Mouse (Mus musculus) G1E (cell line): ENCODE results near the gene Psph.

ENCODE experiments used
- CTCF ChIP-seq: IDR thresholded peaks from 2 replicates; pipeline ENCODE4 v1.5.1; 2012; ENCODE audit warnings: low read depth, low read length, inconsistent platforms, mixed read lengths
- GATA1 ChIP-seq: IDR thresholded peaks from 2 replicates; pipeline ENCODE4 v1.6.1; 2012; ENCODE audit warnings: borderline replicate concordance, low read length, inconsistent platforms, mixed read lengths
- POLR2AphosphoS5 ChIP-seq: IDR thresholded peaks from 2 replicates; pipeline ENCODE4 v1.6.1; 2012; ENCODE audit warnings: low read depth, low read length, inconsistent platforms; ENCODE audit not compliant: insufficient replicate concordance
- TAL1 ChIP-seq: conservative IDR thresholded peaks from 2 replicates; pipeline ENCODE4 v1.6.1; 2012; ENCODE audit warnings: low read depth, low read length, inconsistent platforms, mixed read lengths

- TF ChIP-seq CTCF = no peak
- TF ChIP-seq GATA1 = no peak
- TF ChIP-seq TAL1 = no peak
- TF ChIP-seq POLR2AphosphoS5 = no peak
Measured at GRCm38 (mm10) chr5:129782211-129782610, 5.0 kb downstream of the Psph start.
